Mouse (Mus musculus) erythroblast, adult 5-6 weeks (primary cell): ENCODE results near the gene Plcb3. TPM values are rescaled to one million over a fixed set of nuclear protein-coding genes. Genes with fewer than 3 reads are reported as not detected.

ENCODE experiments used
- ATAC-seq: replicated peaks from 2 replicates; pipeline ENCODE4 v1.8.0; 2016; ENCODE audit warnings: moderate number of reproducible peaks, mild to moderate bottlenecking, moderate TSS enrichment, inconsistent platforms; ENCODE audit not compliant: poor library complexity, low FRiP score, severe bottlenecking
- total RNA-seq, 2 experiments: library from RNA; stranded (forward) in 1 of 2; stranded (reverse) in 1 of 2; fragments of 150-400 nt in 1 of 2; fragments of 200-764, 138-1000 nt in 1 of 2; gene quantifications; 2 replicates each; pipeline versions ENCODE4 v1.2.3 to v1.2.4; 2015 to 2017; ENCODE audit warnings: low replicate concordance in 2 of 2

Gene Plcb3
- total RNA-seq, 2 experiments from 2014 or later = 0.19 to 2.5 TPM

GRCm38 (mm10) chr19:6973581-6974190, 2.6 kb downstream of the Plcb3 start:
- no peak for ATAC-seq

GRCm38 (mm10) chr19:6972247-6972917, 3.9 kb downstream of the Plcb3 start:
- no peak for ATAC-seq

GRCm38 (mm10) chr19:6971644-6972043, 4.6 kb downstream of the Plcb3 start:
- no peak for ATAC-seq

- ATAC-seq = no peak
Observed at GRCm38 (mm10) chr19:6970460-6971085, 5.7 kb downstream of the Plcb3 start.

GRCm38 (mm10) chr19:6969665-6970381, 6.4 kb downstream of the Plcb3 start:
- ATAC-seq = peak; percentile 48

- no peak for ATAC-seq
Observed at GRCm38 (mm10) chr19:6969291-6969664, 7.0 kb downstream of the Plcb3 start.

GRCm38 (mm10) chr19:6968491-6969271, 7.6 kb downstream of the Plcb3 start:
- no peak for ATAC-seq

- ATAC-seq = no peak
Observed at GRCm38 (mm10) chr19:6956461-6956860, 19.8 kb downstream of the Plcb3 start.

GRCm38 (mm10) chr19:6955424-6955823, 20.8 kb downstream of the Plcb3 start:
- ATAC-seq = no peak

GRCm38 (mm10) chr19:6954046-6954445, 22.2 kb downstream of the Plcb3 start:
- no peak for ATAC-seq

GRCm38 (mm10) chr19:6952712-6953037, 23.6 kb downstream of the Plcb3 start:
- no peak for ATAC-seq

- ATAC-seq = 0 out of 2 replicates have a peak, but pooled peaks have one; percentile 29
Observed at GRCm38 (mm10) chr19:6951994-6952711, 24.1 kb downstream of the Plcb3 start.

GRCm38 (mm10) chr19:6951381-6951968, 24.8 kb downstream of the Plcb3 start:
- ATAC-seq = peak; percentile 78

GRCm38 (mm10) chr19:6950613-6951153, 25.6 kb downstream of the Plcb3 start:
- ATAC-seq = no peak

- ATAC-seq = no peak
Observed at GRCm38 (mm10) chr19:6949951-6950350, 26.3 kb downstream of the Plcb3 start.

GRCm38 (mm10) chr19:6949532-6949931, 26.7 kb downstream of the Plcb3 start:
- no peak for ATAC-seq

- ATAC-seq = no peak
Observed at GRCm38 (mm10) chr19:6948186-6948585, 28.1 kb downstream of the Plcb3 start.

GRCm38 (mm10) chr19:6947742-6948141, 28.5 kb downstream of the Plcb3 start:
- ATAC-seq = no peak

- no peak for ATAC-seq
Observed at GRCm38 (mm10) chr19:6943709-6944108, 32.6 kb downstream of the Plcb3 start.
